Mouse (Mus musculus) CD4-positive helper T cell, adult 2 months (primary cell): ENCODE data around the gene Vcan.
"Not testable (repeated sequence)": the region's sequence is repeated elsewhere in the genome, so short reads cannot be mapped to it uniquely, and the experiment has no call there.

Experiments
- DNase-seq: peaks from one replicate; pipeline ENCODE4 v3.0.0-alpha.2; 2012; ENCODE audit warnings: low read depth, missing footprints, low spot score

The Vcan gene

GRCm38 (mm10) chr13:89741766-89742685 lies at the start of gene Vcan:
Vcan (minus strand) TSS chr13:89742509.
- DNase-seq, result peak; percentile 13

GRCm38 (mm10) chr13:89791475-89791874 lies 49.2 kb upstream of the Vcan start:
- DNase-seq, result no peak

- DNase-seq, result no peak
Measured at GRCm38 (mm10) chr13:89782886-89783285, 40.6 kb upstream of the Vcan start.

- DNase-seq, result no peak
Measured at GRCm38 (mm10) chr13:89780276-89780675, 38.0 kb upstream of the Vcan start.

- DNase-seq, result no peak
Measured at GRCm38 (mm10) chr13:89779208-89779911, 37.1 kb upstream of the Vcan start.

- DNase-seq, result no peak
Measured at GRCm38 (mm10) chr13:89777764-89778163, 35.5 kb upstream of the Vcan start.

GRCm38 (mm10) chr13:89777146-89777545 lies 34.8 kb upstream of the Vcan start:
- DNase-seq, result no peak

GRCm38 (mm10) chr13:89766551-89766950 lies 24.2 kb upstream of the Vcan start:
- no peak for DNase-seq

GRCm38 (mm10) chr13:89765966-89766365 lies 23.7 kb upstream of the Vcan start:
- DNase-seq, result no peak

GRCm38 (mm10) chr13:89762339-89762738 lies 20.0 kb upstream of the Vcan start:
- no peak for DNase-seq

GRCm38 (mm10) chr13:89756347-89756746 lies 14.0 kb upstream of the Vcan start:
- DNase-seq, result no peak

- not testable (repeated sequence) for DNase-seq
Measured at GRCm38 (mm10) chr13:89750562-89750961, 8.3 kb upstream of the Vcan start.

GRCm38 (mm10) chr13:89743201-89743600 lies 892 bp upstream of the Vcan start:
- DNase-seq, result no peak

GRCm38 (mm10) chr13:89742686-89743200 lies 434 bp upstream of the Vcan start:
- DNase-seq, result no peak

- no peak for DNase-seq
Measured at GRCm38 (mm10) chr13:89741116-89741551, 1.2 kb downstream of the Vcan start.

- peak; percentile 59 for DNase-seq
Measured at GRCm38 (mm10) chr13:89740243-89741115, 1.8 kb downstream of the Vcan start.

GRCm38 (mm10) chr13:89739696-89740242 lies 2.5 kb downstream of the Vcan start:
- DNase-seq, result no peak

GRCm38 (mm10) chr13:89738776-89739695 lies 3.3 kb downstream of the Vcan start:
- DNase-seq, result peak; percentile 56

- DNase-seq, result no peak
Measured at GRCm38 (mm10) chr13:89738275-89738674, 4.0 kb downstream of the Vcan start.

GRCm38 (mm10) chr13:89735111-89735510 lies 7.2 kb downstream of the Vcan start:
- DNase-seq, result no peak
